Mouse (Mus musculus): ENCODE measurements at regions not wholly inside any gene's neighbourhood (a gene's known extent, or its start where the extent isn't known, plus 50 kb on each side); places are given as distances from the start of the nearest gene placed in this dataset.

DNA sequence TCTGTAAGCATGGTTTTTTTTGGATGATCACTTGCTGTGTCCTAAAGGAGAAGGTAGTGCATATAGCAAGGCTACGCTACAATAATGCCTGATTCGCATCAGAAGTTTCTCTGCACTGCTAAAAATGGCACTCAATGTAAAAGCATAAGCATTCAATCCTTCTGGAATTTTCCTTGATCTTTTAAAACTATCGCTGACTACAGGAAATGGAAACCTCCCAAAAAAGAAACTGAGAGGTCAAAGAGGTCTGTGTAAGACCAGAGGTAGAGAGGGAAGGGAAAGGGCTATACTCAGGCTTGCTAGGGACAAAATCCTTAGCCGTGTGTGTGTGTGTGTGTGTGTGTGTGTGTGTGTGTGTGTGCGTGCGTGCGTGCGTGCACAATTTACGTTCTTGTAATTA, 1359.8 kb upstream of the A1bg start:
- no peak for TF ChIP-seq MYOD1 (IDR thresholded peaks at IDR 0.05; ENCODE audit: control insufficient read depth in 1 of 3, insufficient read length in 2 of 3, low read depth in 2 of 3)
- TF ChIP-seq E2F4 (IDR thresholded peaks at IDR 0.05; ENCODE audit: insufficient read depth), result no peak
- TF ChIP-seq USF1 (IDR thresholded peaks at IDR 0.05; ENCODE audit: low read depth), result no peak
- no peak for TF ChIP-seq POLR2A (IDR thresholded peaks at IDR 0.05; ENCODE audit: insufficient read length, low read depth)
- no peak for TF ChIP-seq MAX (IDR thresholded peaks at IDR 0.05; ENCODE audit: low read depth)
- TF ChIP-seq CEBPB (IDR thresholded peaks at IDR 0.05; ENCODE audit: insufficient read depth, poor library complexity, severe bottlenecking), result no peak
- no peak for TF ChIP-seq SRF (IDR thresholded peaks at IDR 0.05; ENCODE audit: control insufficient read depth, insufficient read length, low read depth)
- no peak for TF ChIP-seq MYOG (IDR thresholded peaks at IDR 0.05; ENCODE audit: control insufficient read depth in 1 of 3, insufficient read depth in 1 of 3, insufficient read length in 2 of 3, low read depth in 2 of 3)
- TF ChIP-seq TCF3 (IDR thresholded peaks at IDR 0.05; ENCODE audit: insufficient read length, low read depth), result no peak
- TF ChIP-seq REST (IDR thresholded peaks at IDR 0.05; ENCODE audit: insufficient read depth, insufficient read length), result no peak
